Mouse (Mus musculus) hindbrain, postnatal 0 days (tissue): ENCODE measurements around the gene Dis3l. TPM values are rescaled to one million over a fixed set of nuclear protein-coding genes. Genes with fewer than 3 reads are reported as not detected.

Experiments used
- ATAC-seq: fragments of 200-750 bp; cut with Nextera tagmentation; 2 replicates; pipeline ENCODE4 v1.8.0; 2017; ENCODE audit warnings: mild to moderate bottlenecking, moderate TSS enrichment, moderate library complexity
- DNase-seq: peaks from one replicate; pipeline ENCODE4 v3.0.0-alpha.2; 2015; ENCODE audit warnings: low spot score
- H3K27ac ChIP-seq: fragments of 300-500 bp; sonication (generic); 2 replicates; pipeline ENCODE4 v1.5.1; 2014; ENCODE audit warnings: mild to moderate bottlenecking
- H3K27me3 ChIP-seq: fragments of 300-500 bp; sonication (generic); 2 replicates; pipeline ENCODE4 v1.6.1; 2014; ENCODE audit warnings: low read length, mixed read lengths; ENCODE audit not compliant: insufficient read depth
- H3K36me3 ChIP-seq: fragments of 300-500 bp; sonication (generic); 2 replicates; pipeline ENCODE4 v1.6.1; 2014; ENCODE audit warnings: low read length, mixed read lengths; ENCODE audit not compliant: insufficient read depth
- H3K4me1 ChIP-seq: fragments of 300-500 bp; sonication (generic); 2 replicates; pipeline ENCODE4 v1.6.1; 2014; ENCODE audit warnings: antibody characterized with exemption, low read length, mixed read lengths; ENCODE audit not compliant: insufficient read depth
- H3K4me2 ChIP-seq: fragments of 300-500 bp; sonication (generic); 2 replicates; pipeline ENCODE4 v1.6.1; 2014; ENCODE audit warnings: low read depth, mild to moderate bottlenecking, low read length, moderate library complexity, mixed read lengths
- H3K4me3 ChIP-seq: fragments of 300-500 bp; sonication (generic); 2 replicates; pipeline ENCODE4 v1.5.1; 2014; ENCODE audit warnings: low read length
- H3K9ac ChIP-seq: fragments of 300-500 bp; sonication (generic); replicated peaks from 2 replicates; pipeline ENCODE4 v1.6.1; 2014; ENCODE audit warnings: mild to moderate bottlenecking, low read length, moderate library complexity, mixed read lengths
- H3K9me3 ChIP-seq: fragments of 300-500 bp; sonication (generic); 2 replicates; pipeline ENCODE4 v1.6.1; 2016; ENCODE audit warnings: low read length, mixed read lengths
- CTCF ChIP-seq: IDR thresholded peaks from 2 replicates; pipeline ENCODE4 v1.5.1; 2016; ENCODE audit warnings: antibody characterized with exemption, control low read depth, low read depth
- WGBS: fragments of 180-500 bp; shearing (Covaris S2); extraction: QIAGEN DNeasy Blood & Tissue Kit; methylation state at CpG from one replicate; pipeline ENCODE4 v1.1.7; 2014; 5-methylcytosine and 5-hydroxymethylcytosine counted together
- polyA plus RNA-seq: library from polyadenylated mRNA; unstranded; fragments of >200 nt; fragmentation: Nextera tagmentation; extraction: Ambion mirVana; gene quantifications from 2 replicates; pipeline ENCODE4 v1.2.1, GENCODE M21; 2015
- total RNA-seq: library from RNA; depleted of rRNA; stranded (reverse); fragments of >200 nt; gene quantifications from 2 replicates; pipeline ENCODE4 v1.2.3, GENCODE M21; 2014; rRNA removed

Dis3l gene
- total and polyA plus RNA-seq, 2 experiments from 2014 or later, result 15.3 to 15.7 TPM

GRCm38 (mm10) chr9:64268196-64268595 is 72.9 kb downstream of the Dis3l start:
- TF ChIP-seq CTCF, result no peak
- Histone ChIP-seq H3K36me3 (no peaks in the 10 kb centered on the region), H3K4me2 (no peak overlapping the region), H3K4me3 (no peak overlapping the region), H3K4me1 (no peaks in the 10 kb centered on the region), H3K27ac (no peak overlapping the region), H3K27me3 (no peaks in the 10 kb centered on the region), H3K9ac (no peak overlapping the region), H3K9me3 (no peaks in the 10 kb centered on the region)
- no peak for ATAC-seq
- WGBS, result 89% methylated on average over 10 of the region's 10 CpGs
- no peak for DNase-seq

DNA sequence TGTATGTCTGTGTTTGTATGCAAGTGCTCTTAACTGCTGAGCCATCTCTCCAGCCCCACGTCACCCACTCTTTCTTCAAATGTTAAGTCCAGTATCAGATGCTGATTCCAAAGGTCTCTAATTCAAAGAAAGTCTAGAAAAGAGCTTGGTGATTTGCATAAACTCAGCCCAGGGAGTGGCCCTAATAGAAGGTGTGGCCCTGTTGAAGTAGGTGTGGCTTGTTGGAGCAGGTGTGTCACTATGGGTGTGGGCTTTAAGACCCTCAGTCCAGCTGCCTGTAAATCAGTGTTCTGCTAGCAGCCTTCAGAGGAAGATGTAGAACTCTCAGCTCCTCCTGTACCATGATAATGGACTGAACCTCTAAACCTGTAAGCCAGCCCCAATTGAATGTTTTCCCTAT is 73.9 kb downstream of the Dis3l start:
- Histone ChIP-seq H3K9me3 (no peaks in the 10 kb centered on the region), H3K4me3 (no peak overlapping the region), H3K4me1 (no peaks in the 10 kb centered on the region), H3K36me3 (no peaks in the 10 kb centered on the region), H3K4me2 (no peak overlapping the region), H3K27me3 (no peaks in the 10 kb centered on the region), H3K27ac (no peak overlapping the region), H3K9ac (no peak overlapping the region)
- ATAC-seq (no peak), DNase-seq (no peak)
- WGBS, result 94% methylated on average over 1 of the region's 1 CpGs
- TF ChIP-seq CTCF, result no peak

- TF ChIP-seq CTCF, result no peak
- no peak overlapping the region for H3K9ac ChIP-seq
- DNase-seq (no peak), ATAC-seq (no peak)
- H3K4me2 ChIP-seq, result no peak overlapping the region
- H3K36me3 ChIP-seq, result no peaks in the 10 kb centered on the region
- H3K4me3 ChIP-seq, result no peak overlapping the region
- no peaks in the 10 kb centered on the region for H3K9me3 ChIP-seq
- 47% methylated on average over 1 of the region's 1 CpGs for WGBS
- no peaks in the 10 kb centered on the region for H3K4me1 ChIP-seq
- H3K27me3 ChIP-seq, result no peaks in the 10 kb centered on the region
- H3K27ac ChIP-seq, result no peak overlapping the region
Measured at GRCm38 (mm10) chr9:64264813-64265212, 76.3 kb downstream of the Dis3l start.

- H3K9ac ChIP-seq, result no peak overlapping the region
- TF ChIP-seq CTCF, result no peak
- H3K4me3 ChIP-seq, result no peak overlapping the region
- DNase-seq (no peak), ATAC-seq (no peak)
- no peaks in the 10 kb centered on the region for H3K9me3 ChIP-seq
- no peak overlapping the region for H3K4me2 ChIP-seq
- H3K4me1 ChIP-seq, result no peaks in the 10 kb centered on the region
- WGBS, result 84% methylated on average over 4 of the region's 4 CpGs
- no peaks in the 10 kb centered on the region for H3K27me3 ChIP-seq
- H3K27ac ChIP-seq, result no peak overlapping the region
- H3K36me3 ChIP-seq, result no peaks in the 10 kb centered on the region
Measured at GRCm38 (mm10) chr9:64261023-64261422, 80.1 kb downstream of the Dis3l start.

- Histone ChIP-seq H3K4me1 (no peaks in the 10 kb centered on the region), H3K9ac (no peak overlapping the region), H3K27ac (no peak overlapping the region), H3K9me3 (no peaks in the 10 kb centered on the region), H3K4me3 (no peak overlapping the region), H3K4me2 (no peak overlapping the region), H3K36me3 (no peaks in the 10 kb centered on the region), H3K27me3 (no peaks in the 10 kb centered on the region)
- DNase-seq, result no peak
- ATAC-seq, result no peak
- TF ChIP-seq CTCF, result no peak
- 90% methylated on average over 5 of the region's 5 CpGs for WGBS
Measured at GRCm38 (mm10) chr9:64259906-64260305, 81.2 kb downstream of the Dis3l start.

Other genes with a start within 250 kb of the Dis3l start
- not detected in 2 replicates for gene Lctl, start 224.1 kb downstream of the Dis3l start, total RNA-seq
- gene Lctl, start 224.1 kb downstream of the Dis3l start, polyA plus RNA-seq, result 0.10 TPM in 1 of 2 replicates, not detected in the other
- 4.0 and 13.6 TPM in 2 replicates for gene Zwilch, start 168.2 kb downstream of the Dis3l start, total RNA-seq
- 3.4 and 3.5 TPM in 2 replicates for gene Zwilch, start 168.2 kb downstream of the Dis3l start, polyA plus RNA-seq
- gene Rpl4, start 167.9 kb downstream of the Dis3l start, total RNA-seq, result 588 and 616 TPM in 2 replicates
- gene Rpl4, start 167.9 kb downstream of the Dis3l start, polyA plus RNA-seq, result 620 and 630 TPM in 2 replicates
- gene Snapc5, start 162.0 kb downstream of the Dis3l start, total RNA-seq, result 1.9 and 5.9 TPM in 2 replicates
- gene Snapc5, start 162.0 kb downstream of the Dis3l start, polyA plus RNA-seq, result 34.4 and 35.0 TPM in 2 replicates
- 0.47 TPM in 1 of 2 replicates, not detected in the other for gene Uchl4, start 106.1 kb downstream of the Dis3l start, total RNA-seq
- gene Uchl4, start 106.1 kb downstream of the Dis3l start, polyA plus RNA-seq, result 1.6 and 2.3 TPM in 2 replicates
- 91.2 and 99.5 TPM in 2 replicates for gene Map2k1, start 87.7 kb downstream of the Dis3l start, total RNA-seq
- 77.9 and 81.0 TPM in 2 replicates for gene Map2k1, start 87.7 kb downstream of the Dis3l start, polyA plus RNA-seq
- 40.3 and 83.7 TPM in 2 replicates for gene Tipin, start 59.7 kb downstream of the Dis3l start, total RNA-seq
- 97.0 and 101 TPM in 2 replicates for gene Tipin, start 59.7 kb downstream of the Dis3l start, polyA plus RNA-seq
- gene Megf11, start 44.3 kb upstream of the Dis3l start, total RNA-seq, result 38.2 and 42.0 TPM in 2 replicates
- 15.9 and 16.1 TPM in 2 replicates for gene Megf11, start 44.3 kb upstream of the Dis3l start, polyA plus RNA-seq